Mouse (Mus musculus) gonadal fat pad, adult 2 months (tissue): ENCODE data around the gene Fam243. TPM values are rescaled to one million over a fixed set of nuclear protein-coding genes. Genes with fewer than 3 reads are reported as not detected.

ENCODE experiments used
- DNase-seq: peaks from one replicate; pipeline ENCODE4 v3.0.0-alpha.2; 2012; ENCODE audit warnings: low read depth
- polyA plus RNA-seq: library from polyadenylated mRNA; depleted of rRNA; stranded (reverse); fragments of >200 nt; gene quantifications from 2 replicates; pipeline ENCODE4 v1.2.3, GENCODE M21; 2012; rRNA removed

The Fam243 gene
- polyA plus RNA-seq = 0.80 and 1.3 TPM in 2 replicates

- DNase-seq = no peak
Observed at GRCm38 (mm10) chr16:92321341-92321740, at the start of gene Fam243. Fam243 (minus strand) TSS chr16:92321441.

- DNase-seq = no peak
Observed at GRCm38 (mm10) chr16:92369260-92369659, 48.0 kb upstream of the Fam243 start.

GRCm38 (mm10) chr16:92365477-92365876, 44.2 kb upstream of the Fam243 start:
- DNase-seq = no peak

- DNase-seq = no peak
Observed at GRCm38 (mm10) chr16:92360711-92361110, 39.5 kb upstream of the Fam243 start.

GRCm38 (mm10) chr16:92359229-92359628, 38.0 kb upstream of the Fam243 start, which contains the start of gene Kcne1:
Kcne1 (minus strand) TSS chr16:92359468.
- no peak for DNase-seq

GRCm38 (mm10) chr16:92358734-92359133, 37.5 kb upstream of the Fam243 start:
- no peak for DNase-seq

- DNase-seq = no peak
Observed at GRCm38 (mm10) chr16:92357566-92357965, 36.3 kb upstream of the Fam243 start.

- DNase-seq = no peak
Observed at GRCm38 (mm10) chr16:92357023-92357422, 35.8 kb upstream of the Fam243 start.

- DNase-seq = no peak
Observed at GRCm38 (mm10) chr16:92355982-92356381, 34.7 kb upstream of the Fam243 start.

GRCm38 (mm10) chr16:92355366-92355765, 34.1 kb upstream of the Fam243 start:
- DNase-seq = no peak

GRCm38 (mm10) chr16:92353897-92354296, 32.7 kb upstream of the Fam243 start:
- no peak for DNase-seq

GRCm38 (mm10) chr16:92353295-92353694, 32.1 kb upstream of the Fam243 start:
- peak; percentile 42 for DNase-seq

- no peak for DNase-seq
Observed at GRCm38 (mm10) chr16:92348941-92349340, 27.7 kb upstream of the Fam243 start.

GRCm38 (mm10) chr16:92346297-92346916, 25.2 kb upstream of the Fam243 start:
- no peak for DNase-seq

GRCm38 (mm10) chr16:92345177-92345576, 23.9 kb upstream of the Fam243 start:
- DNase-seq = no peak

GRCm38 (mm10) chr16:92340612-92341511, 19.6 kb upstream of the Fam243 start:
- no peak for DNase-seq

- no peak for DNase-seq
Observed at GRCm38 (mm10) chr16:92336280-92336679, 15.0 kb upstream of the Fam243 start.

- DNase-seq = no peak
Observed at GRCm38 (mm10) chr16:92334600-92334999, 13.4 kb upstream of the Fam243 start.

- no peak for DNase-seq
Observed at GRCm38 (mm10) chr16:92330966-92331365, 9.7 kb upstream of the Fam243 start.

- no peak for DNase-seq
Observed at GRCm38 (mm10) chr16:92327911-92328310, 6.7 kb upstream of the Fam243 start.

GRCm38 (mm10) chr16:92325062-92325406, 3.8 kb upstream of the Fam243 start:
- DNase-seq = no peak

- no peak for DNase-seq
Observed at GRCm38 (mm10) chr16:92324309-92325061, 3.2 kb upstream of the Fam243 start.
